Mouse (Mus musculus) hindlimb bud, embryonic 11.5 days (tissue): ENCODE data around the gene Cyb561d2.
"Not testable (repeated sequence)": the region's sequence is repeated elsewhere in the genome, so short reads cannot be mapped to it uniquely, and the experiment has no call there.

Experiments
- DNase-seq: peaks from one replicate; pipeline ENCODE4 v3.0.0-alpha.2; 2012; ENCODE audit warnings: low read depth, low spot score; ENCODE audit errors: extremely low spot score

Gene Cyb561d2

GRCm38 (mm10) chr9:107541474-107542351 is at the start of gene Cyb561d2, which contains the start of gene Nprl2:
Gene Cyb561d2 (minus strand): TSS chr9:107542193.
Gene Nprl2 (plus strand): TSS chr9:107542226.
- DNase-seq: no peak

- DNase-seq: no peak
Measured at GRCm38 (mm10) chr9:107590773-107591060, 48.7 kb upstream of the Cyb561d2 start.

GRCm38 (mm10) chr9:107590058-107590772 is 48.2 kb upstream of the Cyb561d2 start:
- no peak for DNase-seq

- no peak for DNase-seq
Measured at GRCm38 (mm10) chr9:107587833-107588639, 46.0 kb upstream of the Cyb561d2 start.

GRCm38 (mm10) chr9:107586974-107587832 is 45.2 kb upstream of the Cyb561d2 start, which contains the start of gene Ifrd2:
Gene Ifrd2 (plus strand): TSS chr9:107587642.
- peak; percentile 92 for DNase-seq

GRCm38 (mm10) chr9:107586504-107586903 is 44.5 kb upstream of the Cyb561d2 start:
- DNase-seq: no peak

GRCm38 (mm10) chr9:107583174-107583573 is 41.2 kb upstream of the Cyb561d2 start:
- no peak for DNase-seq

- DNase-seq: no peak
Measured at GRCm38 (mm10) chr9:107582509-107583062, 40.6 kb upstream of the Cyb561d2 start.

GRCm38 (mm10) chr9:107581584-107581983 is 39.6 kb upstream of the Cyb561d2 start:
- no peak for DNase-seq

- DNase-seq: no peak
Measured at GRCm38 (mm10) chr9:107580501-107581317, 38.7 kb upstream of the Cyb561d2 start, which contains the start of gene Hyal3. Gene Hyal3 (plus strand): TSS chr9:107580818.

GRCm38 (mm10) chr9:107579023-107579900 is 37.3 kb upstream of the Cyb561d2 start:
- DNase-seq: no peak

GRCm38 (mm10) chr9:107578587-107578986 is 36.6 kb upstream of the Cyb561d2 start, which contains the start of gene Naa80:
Gene Naa80 (plus strand): TSS chr9:107578887.
- DNase-seq: no peak

- no peak for DNase-seq
Measured at GRCm38 (mm10) chr9:107577871-107578270, 35.9 kb upstream of the Cyb561d2 start.

GRCm38 (mm10) chr9:107576357-107577107 is 34.5 kb upstream of the Cyb561d2 start, which contains the start of gene Hyal1:
Gene Hyal1 (plus strand): TSS chr9:107576927.
- no peak for DNase-seq

- no peak for DNase-seq
Measured at GRCm38 (mm10) chr9:107575579-107576356, 33.8 kb upstream of the Cyb561d2 start.

- not testable (repeated sequence) for DNase-seq
Measured at GRCm38 (mm10) chr9:107573774-107574173, 31.8 kb upstream of the Cyb561d2 start.

GRCm38 (mm10) chr9:107572327-107572662 is 30.3 kb upstream of the Cyb561d2 start:
- no peak for DNase-seq
